Mouse (Mus musculus) adrenal gland, adult (tissue): Measurements from ENCODE around the gene Ankrd54.
A peak's percentile ranks its signal among the peaks of the same experiment; 100 is the strongest.
"Not testable (repeated sequence)": the region's sequence is repeated elsewhere in the genome, so short reads cannot be mapped to it uniquely, and the experiment has no call there.

Experiments
- DNase-seq, 2 experiments: peaks; one replicate each; pipeline ENCODE4 v3.0.0; 2022 to 2023; ENCODE audit warnings: low spot score in 1 of 2; ENCODE audit not compliant: inconsistent age in 2 of 2

Gene Ankrd54

GRCm38 (mm10) chr15:79022671-79023230, 39.9 kb downstream of the Ankrd54 start:
- peak in 1 of 2 experiments; percentile 62 for DNase-seq

- no peak for DNase-seq
Measured at GRCm38 (mm10) chr15:79018886-79019285, 43.8 kb downstream of the Ankrd54 start.

- no peak for DNase-seq
Measured at GRCm38 (mm10) chr15:79018191-79018590, 44.5 kb downstream of the Ankrd54 start.

- no peak for DNase-seq
Measured at GRCm38 (mm10) chr15:79013382-79013781, 49.3 kb downstream of the Ankrd54 start.

GRCm38 (mm10) chr15:79011550-79011949, 51.1 kb downstream of the Ankrd54 start:
- no peak for DNase-seq

- peak in 1 of 2 experiments; percentile 45 for DNase-seq
Measured at GRCm38 (mm10) chr15:79009734-79010133, 53.0 kb downstream of the Ankrd54 start.

- not testable (repeated sequence) for DNase-seq
Measured at GRCm38 (mm10) chr15:79007836-79008235, 54.9 kb downstream of the Ankrd54 start.

- DNase-seq: no peak
Measured at GRCm38 (mm10) chr15:79007059-79007458, 55.6 kb downstream of the Ankrd54 start.

GRCm38 (mm10) chr15:79006638-79007037, 56.1 kb downstream of the Ankrd54 start:
- DNase-seq: no peak

- DNase-seq: no peak
Measured at GRCm38 (mm10) chr15:79005581-79005980, 57.1 kb downstream of the Ankrd54 start.
